Mouse (Mus musculus) T-helper 17 cell (primary cell): Measurements from ENCODE around the gene Mctp1.

Source experiments
- in situ Hi-C, 2 experiments: fragments of 300-600 bp; cut with MboI, MseI; formaldehyde crosslinking; loops; 1 replicate in 1 of 2; 2 replicates in 1 of 2; pipeline ENCODE4 v1.15.1; 2025; ENCODE audit warnings: high pct_unique_total_duplicates in 2 of 2

Mctp1 gene

GRCm38 (mm10) chr13:76481601-76482000 is 97.3 kb downstream of the Mctp1 start:
- in situ Hi-C loops = no loop called here

GRCm38 (mm10) chr13:76482998-76483397 is 98.7 kb downstream of the Mctp1 start:
- in situ Hi-C loops = no loop called here

GRCm38 (mm10) chr13:76484086-76484709 is 99.9 kb downstream of the Mctp1 start:
- in situ Hi-C loops = no loop called here

- in situ Hi-C loops = no loop called here
Measured at GRCm38 (mm10) chr13:76515896-76516295, 131.6 kb downstream of the Mctp1 start.

- in situ Hi-C loops = no loop called here
Measured at GRCm38 (mm10) chr13:76523170-76523569, 138.8 kb downstream of the Mctp1 start.

GRCm38 (mm10) chr13:76527326-76527725 is 143.0 kb downstream of the Mctp1 start:
- in situ Hi-C loops = no loop called here

GRCm38 (mm10) chr13:76527751-76528150 is 143.4 kb downstream of the Mctp1 start:
- in situ Hi-C loops = no loop called here

- in situ Hi-C loops = no loop called here
Measured at GRCm38 (mm10) chr13:76529915-76530314, 145.6 kb downstream of the Mctp1 start.

- in situ Hi-C loops = no loop called here
Measured at GRCm38 (mm10) chr13:76530867-76531504, 146.7 kb downstream of the Mctp1 start.

- in situ Hi-C loops = no loop called here
Measured at GRCm38 (mm10) chr13:76547854-76548253, 163.5 kb downstream of the Mctp1 start.

GRCm38 (mm10) chr13:76560918-76561317 is 176.6 kb downstream of the Mctp1 start:
- in situ Hi-C loops = no loop called here

- in situ Hi-C loops = no loop called here
Measured at GRCm38 (mm10) chr13:76561594-76561993, 177.3 kb downstream of the Mctp1 start.

- in situ Hi-C loops = no loop called here
Measured at GRCm38 (mm10) chr13:76564061-76564460, 179.7 kb downstream of the Mctp1 start.

GRCm38 (mm10) chr13:76566024-76566423 is 181.7 kb downstream of the Mctp1 start:
- in situ Hi-C loops = no loop called here

GRCm38 (mm10) chr13:76567448-76567847 is 183.1 kb downstream of the Mctp1 start:
- in situ Hi-C loops = no loop called here

- in situ Hi-C loops = no loop called here
Measured at GRCm38 (mm10) chr13:76568569-76569211, 184.4 kb downstream of the Mctp1 start.

- in situ Hi-C loops = no loop called here
Measured at GRCm38 (mm10) chr13:76579414-76579813, 195.1 kb downstream of the Mctp1 start.

- in situ Hi-C loops = no loop called here
Measured at GRCm38 (mm10) chr13:76585447-76585846, 201.1 kb downstream of the Mctp1 start.

- in situ Hi-C loops = loop anchor here in 1 of 2 experiments (5.0 kb wide), 1 partner anchor 97 kb away; no protein-coding TSS in a partner anchor
Measured at GRCm38 (mm10) chr13:76590709-76591108, 206.4 kb downstream of the Mctp1 start.

- in situ Hi-C loops = loop anchor here in 1 of 2 experiments (5.0 kb wide), 1 partner anchor 96 kb away; no protein-coding TSS in a partner anchor
Measured at GRCm38 (mm10) chr13:76591189-76591588, 206.9 kb downstream of the Mctp1 start.

- in situ Hi-C loops = loop anchor here in 1 of 2 experiments (5.0 kb wide), 1 partner anchor 96 kb away; no protein-coding TSS in a partner anchor
Measured at GRCm38 (mm10) chr13:76591692-76592091, 207.4 kb downstream of the Mctp1 start.

GRCm38 (mm10) chr13:76592908-76593307 is 208.6 kb downstream of the Mctp1 start:
- in situ Hi-C loops = loop anchor here in 1 of 2 experiments (5.0 kb wide), 1 partner anchor 94 kb away; no protein-coding TSS in a partner anchor
